Mouse (Mus musculus): Measurements from ENCODE around the gene Tm4sf19.

DNA sequence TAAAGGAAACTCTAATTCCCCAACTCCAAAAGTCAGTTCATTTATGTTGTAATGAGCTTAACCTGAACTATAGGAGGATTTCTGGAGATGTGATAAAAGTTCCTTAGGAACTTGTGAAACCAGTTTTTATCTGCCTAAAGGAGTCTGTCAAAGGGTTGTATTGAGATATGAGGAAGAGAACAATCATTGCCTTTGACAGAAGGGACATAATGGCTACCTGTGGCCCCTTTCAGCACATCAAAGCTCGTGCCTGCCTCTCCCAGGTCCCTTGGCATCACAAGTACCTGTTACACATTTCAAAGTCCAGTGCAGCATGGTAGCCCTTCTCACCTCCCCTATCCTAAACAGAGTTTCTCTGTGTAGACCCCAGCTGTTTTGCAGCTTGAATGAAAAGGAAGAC is 17.2 kb downstream of the Tm4sf19 start:
- no peak for TF ChIP-seq CTCF (IDR thresholded peaks at IDR 0.05; ENCODE audit: low read depth)
- no peak for TF ChIP-seq EP300 (optimal IDR thresholded peaks at IDR 0.05)

All from stomach, postnatal 0 days (tissue).